Mouse (Mus musculus) urinary bladder, postnatal 36 days (tissue): ENCODE results near the gene Usp54.

ENCODE experiments used
- DNase-seq, 2 experiments: peaks; one replicate each; pipeline ENCODE4 v3.0.0; 2022; ENCODE audit warnings: low spot score in 2 of 2, mixed read lengths in 1 of 2

Gene Usp54

DNA sequence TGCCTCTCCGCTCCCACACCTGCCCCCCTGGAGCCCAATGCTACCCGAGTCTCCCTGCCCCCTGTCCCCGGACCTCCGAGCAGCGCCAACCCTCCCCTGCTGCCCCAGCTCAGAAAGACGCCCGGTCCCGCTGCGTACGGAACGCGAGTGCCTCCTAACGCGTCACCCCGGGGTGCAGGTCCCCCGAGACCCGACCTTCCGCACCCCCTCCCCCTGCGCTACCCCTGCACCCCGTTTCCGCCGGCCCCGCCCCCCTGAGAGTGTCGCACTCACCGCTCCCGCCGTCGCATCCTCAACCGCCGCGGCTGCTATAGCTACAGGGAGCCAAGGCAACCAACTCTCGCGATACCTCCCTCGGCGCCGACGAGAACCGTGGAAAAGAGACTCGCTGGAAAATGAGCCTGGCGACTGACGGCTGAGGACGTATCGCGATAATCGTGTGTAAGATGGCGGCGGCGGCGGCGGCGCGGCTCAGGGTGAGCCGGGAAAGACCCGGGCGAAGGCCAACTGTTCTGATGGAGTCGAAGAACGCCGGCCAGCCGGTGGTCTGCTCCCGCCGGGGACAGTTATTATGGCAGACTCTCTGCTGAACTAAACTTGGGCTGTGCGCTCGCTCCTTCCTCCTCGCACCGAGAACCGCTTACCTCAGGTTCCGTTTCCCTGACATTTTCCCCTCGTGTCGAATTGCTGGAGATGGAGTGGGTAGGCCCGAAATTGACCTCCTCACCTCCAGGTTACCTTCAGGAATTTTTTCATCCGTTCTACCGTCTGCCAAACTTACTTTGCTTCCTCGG lies at the start of gene Usp54:
Gene Usp54, minus strand, starts transcription at position 420 of the 794 bp plus-strand sequence.
- peak; percentile 91 to 98 for DNase-seq

DNA sequence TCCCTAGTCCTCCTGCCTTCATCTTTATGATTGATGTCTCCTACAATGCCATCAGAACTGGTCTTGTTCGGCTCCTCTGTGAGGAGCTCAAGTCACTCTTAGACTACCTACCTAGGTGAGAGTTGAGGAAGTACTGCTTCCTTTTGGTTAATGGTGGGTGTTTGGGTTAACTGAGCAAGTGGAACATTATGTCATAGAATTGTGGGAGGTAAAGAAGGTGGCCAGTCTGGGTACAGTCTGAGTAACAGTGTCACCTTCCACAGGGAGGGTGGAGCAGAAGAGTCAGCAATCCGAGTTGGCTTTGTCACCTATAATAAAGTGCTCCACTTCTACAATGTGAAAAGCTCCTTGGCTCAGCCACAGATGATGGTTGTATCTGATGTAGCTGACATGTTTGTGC lies 48.1 kb upstream of the Usp54 start:
- no peak for DNase-seq

DNA sequence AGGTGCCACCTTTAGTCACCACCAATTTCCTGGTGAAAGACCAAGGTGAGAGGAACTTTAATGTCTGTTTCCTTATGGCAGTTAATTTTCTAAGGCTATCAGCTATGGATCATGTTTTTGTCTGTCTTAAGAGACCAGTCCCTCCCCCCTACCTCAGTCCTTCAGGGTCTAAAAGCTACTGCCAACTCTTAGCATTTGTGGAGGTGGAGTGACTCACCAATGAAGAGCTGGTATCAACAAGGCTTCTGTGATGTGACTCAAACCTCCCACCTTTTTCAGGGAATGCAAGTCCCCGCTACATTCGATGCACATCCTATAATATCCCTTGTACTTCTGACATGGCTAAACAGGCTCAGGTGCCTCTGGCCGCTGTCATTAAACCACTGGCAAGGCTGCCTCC lies 45.7 kb upstream of the Usp54 start:
- no peak for DNase-seq

DNA sequence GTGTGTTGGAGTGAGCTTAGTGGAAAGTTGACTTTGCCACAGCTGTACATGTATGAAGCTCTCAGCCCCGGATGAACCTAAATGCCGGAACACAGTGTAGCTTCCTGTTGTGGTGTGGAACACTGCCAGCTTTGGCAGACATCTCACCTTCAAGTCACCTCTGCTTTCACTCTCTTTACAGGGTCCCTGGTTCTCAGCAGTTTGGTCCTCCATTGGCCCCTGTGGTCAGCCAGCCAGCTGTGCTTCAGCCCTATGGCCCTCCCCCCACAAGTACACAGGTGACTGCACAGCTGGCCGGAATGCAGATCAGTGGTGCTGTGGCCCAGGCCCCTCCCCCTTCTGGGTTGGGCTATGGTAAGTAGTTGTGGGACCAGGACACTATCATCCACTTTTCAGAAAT lies 41.6 kb upstream of the Usp54 start:
- no peak for DNase-seq

DNA sequence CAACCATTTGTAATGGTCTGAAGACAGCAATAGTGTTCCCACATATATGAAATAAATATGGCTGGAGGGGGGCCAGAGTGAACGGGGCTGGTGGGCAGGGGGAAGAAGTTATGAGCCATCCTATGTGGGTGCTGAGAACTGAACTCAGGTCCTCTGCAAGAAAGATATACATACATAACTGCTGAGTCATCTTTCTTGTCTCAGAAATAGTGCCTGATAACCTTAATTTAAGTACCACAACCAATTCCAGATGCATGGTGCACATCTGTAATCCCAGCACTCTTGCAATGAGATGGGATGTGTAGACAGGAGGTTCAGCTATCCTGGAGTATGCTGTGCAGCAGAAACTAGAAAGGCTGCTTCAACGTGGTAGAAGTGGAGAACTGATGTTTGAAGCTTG lies 40.9 kb upstream of the Usp54 start:
- no peak for DNase-seq

DNA sequence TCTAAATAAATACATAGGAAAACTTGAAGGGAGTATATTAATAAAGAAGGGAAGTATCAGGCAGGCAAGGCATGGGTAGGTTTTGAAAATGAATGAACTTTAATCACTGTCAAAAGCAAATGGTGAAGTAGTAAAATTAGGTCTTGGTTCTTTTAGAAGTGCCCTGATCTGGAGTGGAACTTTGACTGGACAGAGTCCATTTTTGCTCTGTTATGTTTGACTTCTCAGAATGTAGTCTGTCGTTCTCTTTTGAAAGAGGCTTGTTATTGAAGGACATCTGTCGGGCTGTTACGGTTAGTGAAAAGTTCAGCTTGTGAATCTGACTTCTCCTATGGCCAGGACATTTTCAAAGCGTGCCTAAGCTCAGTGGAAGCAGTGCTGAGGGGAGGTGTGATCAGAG lies 37.0 kb upstream of the Usp54 start:
- no peak for DNase-seq

DNA sequence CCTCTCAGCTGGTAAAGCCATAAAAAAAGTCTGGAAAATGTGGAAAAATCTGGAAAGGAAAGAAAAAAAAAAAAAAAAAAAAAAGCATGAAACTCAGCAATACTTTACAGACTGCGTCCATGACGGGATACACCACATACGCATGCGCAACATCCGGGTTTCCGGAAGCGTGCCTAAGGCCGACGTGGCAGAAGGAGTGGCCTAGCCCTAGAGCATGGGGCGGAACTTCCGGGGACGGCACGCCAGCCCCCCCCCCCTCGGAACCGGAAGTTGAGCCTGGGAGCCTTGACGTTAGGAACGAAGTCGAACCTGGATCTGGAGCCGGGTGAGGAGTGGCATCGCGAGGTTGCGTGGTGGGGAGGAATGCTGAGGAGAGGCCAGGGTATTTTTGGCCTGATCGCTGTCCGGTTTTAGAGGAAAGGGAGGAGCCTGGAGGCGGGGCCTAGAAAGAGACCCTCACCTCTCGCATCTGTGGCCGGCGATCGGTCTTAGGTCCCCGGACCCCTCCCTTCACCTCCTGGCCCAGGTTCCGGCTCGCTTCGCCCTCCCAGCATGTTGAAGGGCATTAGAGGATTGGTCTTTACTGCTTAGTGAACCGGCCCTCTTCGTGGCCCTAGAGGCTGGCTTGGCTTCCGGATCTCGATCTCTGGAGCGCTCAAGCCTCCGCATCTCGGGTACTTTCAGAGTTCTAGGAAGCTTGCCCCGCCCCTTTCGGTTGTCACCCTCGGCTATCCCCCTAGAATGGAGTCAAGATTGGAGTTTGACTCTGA lies 33.4 kb upstream of the Usp54 start, which contains the start of gene Sec24c:
Gene Sec24c, plus strand, starts transcription at position 245 of the 770 bp plus-strand sequence.
- DNase-seq = peak; percentile 97 to 98

DNA sequence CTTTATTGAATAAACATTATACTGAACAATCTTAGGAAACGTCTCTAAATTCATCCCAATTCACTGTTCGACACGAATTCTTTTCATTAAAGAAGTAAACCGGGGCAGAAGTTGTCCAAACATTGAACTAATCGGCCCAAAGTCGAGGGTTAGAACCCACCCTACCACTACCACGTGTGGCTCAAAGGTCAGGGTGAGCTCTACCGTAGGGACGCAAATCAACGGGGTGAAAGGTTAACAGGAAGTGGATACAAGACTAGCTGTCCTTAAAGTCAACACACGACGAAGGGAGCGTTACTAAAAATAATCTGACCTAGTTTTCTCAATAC lies 32.8 kb upstream of the Usp54 start:
- DNase-seq = peak in 1 of 2 experiments; percentile 39

DNA sequence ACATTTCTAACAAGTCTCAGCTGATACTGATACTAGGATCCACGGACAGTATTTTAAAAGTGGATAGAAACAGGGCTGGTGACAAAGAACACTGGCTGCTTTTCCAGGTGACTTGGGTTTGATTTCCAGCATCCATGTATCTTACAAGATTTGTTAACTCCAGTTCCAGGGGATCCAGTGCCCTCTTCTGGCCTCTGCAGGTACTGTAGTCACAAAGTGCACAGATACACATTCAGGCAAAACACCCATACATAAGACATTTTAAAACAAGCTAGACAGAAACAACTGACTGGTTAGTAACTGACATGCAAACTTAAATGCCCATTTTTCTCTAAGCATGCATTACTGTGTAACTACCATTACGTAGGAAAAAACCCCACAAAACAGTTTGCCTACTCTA lies 32.1 kb upstream of the Usp54 start:
- no peak for DNase-seq

DNA sequence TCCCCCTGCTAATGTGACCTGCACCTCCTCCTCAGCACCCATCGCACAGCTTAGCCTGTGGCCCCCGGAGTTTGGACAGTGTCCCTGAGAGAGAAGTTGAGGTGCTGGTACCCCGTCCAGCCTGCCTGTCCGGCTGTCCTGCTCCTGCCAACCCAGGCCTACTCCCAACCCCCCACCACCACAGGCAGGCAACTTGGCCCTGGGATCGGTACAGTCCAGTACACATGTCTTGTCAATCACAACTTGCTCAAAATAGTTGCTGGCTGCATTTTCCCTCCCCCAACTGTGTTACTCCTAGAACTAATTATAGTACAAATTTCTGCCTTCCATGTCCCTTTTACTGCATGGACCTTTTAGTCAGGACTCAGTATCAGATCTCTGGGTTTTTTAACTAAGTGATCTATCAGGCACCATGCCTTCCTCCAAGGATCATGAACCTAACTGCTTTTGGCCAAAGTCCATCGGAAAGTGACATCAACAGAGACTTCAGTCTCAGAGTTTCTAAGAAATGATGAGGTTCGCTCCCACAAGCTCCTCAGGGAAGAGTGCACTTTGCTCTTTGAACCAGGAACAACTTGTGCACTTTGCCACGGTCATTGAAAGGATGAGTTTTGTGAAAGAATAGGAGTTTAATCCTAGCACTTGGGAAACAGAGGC lies 27.4 kb upstream of the Usp54 start, which contains the start of gene Synpo2l:
Gene Synpo2l, minus strand, starts transcription at position 201 of the 657 bp plus-strand sequence.
- no peak for DNase-seq

DNA sequence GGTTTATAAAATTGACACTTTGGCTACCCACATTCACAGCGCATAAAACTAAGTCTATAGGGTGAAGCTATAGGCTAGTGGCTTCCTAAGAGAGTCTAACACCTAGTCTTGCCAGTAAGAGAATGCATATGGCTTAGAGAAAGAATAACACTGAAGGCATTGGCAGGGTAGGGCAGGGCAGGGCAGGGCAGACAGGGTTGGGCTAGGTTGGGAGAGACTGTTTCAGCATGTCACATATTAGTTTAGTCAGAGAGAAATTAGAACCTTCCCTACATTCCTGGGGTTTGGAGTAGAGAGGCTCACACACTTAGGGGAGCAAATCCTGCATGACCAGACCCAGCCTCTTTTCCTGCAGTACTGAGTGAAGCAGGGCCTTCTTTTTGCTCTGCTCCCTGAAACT lies 26.6 kb upstream of the Usp54 start:
- no peak for DNase-seq

DNA sequence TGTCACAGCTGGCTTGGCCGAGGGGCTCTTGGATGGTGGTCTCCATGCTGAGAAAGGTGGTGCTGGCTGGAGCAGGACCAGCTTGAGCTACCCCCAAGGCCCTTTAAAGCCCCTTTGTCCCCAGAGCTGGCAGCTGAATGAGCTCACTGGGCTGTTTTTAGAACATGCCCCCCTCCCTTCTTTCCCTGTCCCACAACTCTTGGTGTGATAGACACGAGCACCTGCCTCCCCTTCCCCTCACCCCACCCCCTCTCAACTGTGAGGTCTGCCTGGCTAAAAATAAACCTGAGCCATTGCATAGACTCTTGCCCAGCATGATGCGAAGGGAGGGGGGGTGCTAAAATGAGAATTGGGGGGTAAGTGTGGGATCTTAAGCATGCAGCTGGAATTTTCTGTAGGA lies 23.6 kb upstream of the Usp54 start:
- DNase-seq = no peak

DNA sequence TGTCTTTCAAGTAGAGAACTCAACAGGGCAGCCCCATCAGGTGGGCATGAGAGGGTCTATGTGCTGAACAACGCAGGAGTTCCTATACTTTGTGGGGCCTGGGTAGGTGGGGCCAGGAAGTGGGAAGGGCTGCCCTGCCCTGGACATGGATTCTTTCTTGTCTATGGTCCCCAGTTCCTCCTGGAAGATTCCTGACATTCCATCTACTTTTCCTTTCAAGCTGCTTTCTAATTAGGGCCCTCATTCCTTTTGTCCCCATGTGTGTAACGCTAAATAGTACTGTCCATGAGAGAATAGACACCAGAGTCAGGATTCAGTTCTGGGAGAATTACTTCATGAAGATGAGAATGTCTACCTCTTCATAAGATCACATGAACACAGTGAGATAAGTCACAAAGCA lies 22.7 kb upstream of the Usp54 start:
- no peak for DNase-seq

DNA sequence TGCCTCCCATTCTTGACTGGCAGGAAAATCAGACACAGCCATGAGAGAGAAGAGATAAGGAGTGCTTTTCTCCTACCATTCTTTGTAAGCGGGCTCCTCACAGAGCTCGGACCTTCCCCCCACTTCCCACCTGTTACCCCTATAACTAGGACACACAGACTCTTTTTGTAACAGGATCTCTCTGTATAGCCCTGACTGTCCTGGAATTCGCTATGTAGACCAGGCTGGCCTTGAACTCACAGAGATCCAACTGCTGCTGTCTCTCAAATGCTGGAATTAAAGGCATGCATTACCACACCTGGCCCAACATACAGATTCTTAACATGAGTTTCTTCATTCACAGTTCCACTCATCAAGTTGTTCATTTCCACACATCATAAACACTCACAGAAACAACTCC lies 21.9 kb upstream of the Usp54 start:
- no peak for DNase-seq

DNA sequence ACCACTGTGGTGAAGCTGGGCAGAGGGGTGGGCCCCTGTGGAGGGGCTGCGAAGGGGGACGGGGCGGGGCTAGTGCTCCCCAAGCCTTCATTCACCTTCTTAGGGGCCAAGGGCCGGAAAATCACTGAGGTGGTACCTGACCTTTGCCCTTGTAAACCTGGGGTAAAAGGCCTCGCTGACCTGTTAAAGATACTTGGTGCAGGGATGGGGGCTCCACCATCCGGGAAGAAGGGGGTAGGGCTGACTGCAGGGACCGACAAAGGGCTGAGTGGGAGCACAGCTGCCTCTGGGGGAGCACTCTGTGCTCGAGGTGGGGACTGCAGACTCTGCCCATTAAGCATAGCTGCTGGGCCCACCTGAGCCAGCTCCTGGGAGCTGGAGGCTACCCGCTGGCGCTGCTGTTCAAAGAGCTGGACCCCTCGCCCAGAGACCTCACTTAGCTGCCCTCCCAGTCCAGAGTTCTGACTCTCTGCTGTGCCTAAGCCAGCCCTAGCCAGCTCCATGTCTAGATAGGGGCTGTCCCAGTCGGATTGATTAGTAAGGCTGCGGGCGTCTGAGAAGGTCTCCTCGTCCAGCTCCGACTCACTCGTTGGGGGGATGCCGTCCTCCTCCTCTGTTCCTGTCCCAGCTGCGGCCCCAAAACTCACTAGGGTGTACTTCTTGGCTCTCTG lies 20.9 kb upstream of the Usp54 start:
- DNase-seq = no peak

DNA sequence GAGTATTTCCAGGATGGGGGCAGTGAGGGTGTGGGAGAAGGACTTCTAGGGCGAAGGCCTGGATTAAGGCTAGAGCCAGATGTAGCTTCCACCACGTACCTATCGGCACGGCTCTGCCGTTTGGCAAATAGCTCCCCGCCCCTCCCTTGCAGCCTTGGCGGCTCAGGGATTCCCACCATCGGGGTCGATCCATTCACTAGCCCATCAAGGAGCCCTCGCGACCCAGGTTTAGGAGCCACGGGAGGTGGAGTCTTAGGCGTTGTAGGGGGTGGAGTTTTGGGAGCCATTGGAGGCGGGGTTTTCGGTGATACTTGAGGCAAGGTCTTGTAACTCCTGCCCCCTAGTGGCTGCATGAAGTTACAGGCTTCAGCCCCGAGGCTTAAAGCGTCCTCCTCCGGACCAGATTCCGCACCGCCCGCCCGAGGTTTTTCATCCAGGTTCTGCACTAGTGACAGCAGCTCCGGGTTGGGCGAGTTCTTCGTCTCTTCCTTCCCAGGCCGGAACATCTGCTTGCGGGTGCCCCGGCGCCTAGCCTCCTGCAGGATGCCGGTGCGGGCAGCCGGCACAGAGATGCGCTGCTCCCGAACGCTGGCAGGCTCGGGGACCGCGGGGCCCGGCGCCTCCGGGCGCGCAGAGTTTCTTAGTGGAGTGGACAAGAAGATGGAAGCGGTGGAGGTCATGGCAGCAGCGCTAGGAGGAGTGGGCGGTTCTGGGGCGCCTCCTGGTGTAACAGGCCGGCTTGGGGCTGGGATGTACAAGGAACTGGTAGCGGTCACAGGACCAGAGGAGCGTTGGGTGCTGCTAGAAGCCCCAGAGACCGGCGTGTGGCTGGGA lies 20.2 kb upstream of the Usp54 start:
- DNase-seq = peak; percentile 89 to 92

DNA sequence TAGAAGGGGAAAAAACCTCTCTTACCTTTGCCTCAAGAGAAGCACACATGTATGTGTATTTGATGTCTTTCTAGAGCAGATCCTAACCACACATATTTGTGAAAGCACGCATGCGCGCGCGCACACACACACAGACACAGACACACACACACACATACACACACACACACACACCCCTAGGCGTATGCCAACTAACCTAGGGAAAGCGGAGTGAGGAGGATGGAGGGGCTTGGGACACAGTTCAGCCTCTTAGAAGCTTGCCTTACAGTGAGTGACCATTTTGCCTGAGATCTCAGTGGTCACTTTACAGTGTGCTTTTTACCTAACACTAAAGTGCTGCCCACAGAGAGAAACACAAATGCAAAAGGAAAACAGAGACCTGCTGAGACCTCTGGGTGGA lies 18.8 kb upstream of the Usp54 start:
- DNase-seq = no peak

DNA sequence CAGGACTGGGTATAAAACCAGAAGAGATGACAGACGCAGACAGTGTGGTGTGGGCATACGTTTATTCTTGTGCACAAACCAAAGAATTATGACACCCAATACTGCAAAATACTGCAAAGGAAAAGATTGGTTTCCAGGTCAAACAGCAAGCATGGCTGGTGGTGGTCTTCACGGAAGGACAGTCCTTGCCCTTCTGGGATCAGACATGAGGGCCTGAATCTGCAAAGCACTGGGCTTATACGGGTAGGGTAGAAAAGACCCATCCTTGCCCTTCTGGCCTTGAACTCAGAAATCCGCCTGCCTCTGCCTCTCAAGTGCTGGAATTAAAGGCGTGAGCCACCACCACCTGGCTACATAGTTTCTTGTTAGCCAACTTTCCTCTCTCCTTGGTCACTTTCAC lies 18.0 kb upstream of the Usp54 start:
- DNase-seq = no peak

DNA sequence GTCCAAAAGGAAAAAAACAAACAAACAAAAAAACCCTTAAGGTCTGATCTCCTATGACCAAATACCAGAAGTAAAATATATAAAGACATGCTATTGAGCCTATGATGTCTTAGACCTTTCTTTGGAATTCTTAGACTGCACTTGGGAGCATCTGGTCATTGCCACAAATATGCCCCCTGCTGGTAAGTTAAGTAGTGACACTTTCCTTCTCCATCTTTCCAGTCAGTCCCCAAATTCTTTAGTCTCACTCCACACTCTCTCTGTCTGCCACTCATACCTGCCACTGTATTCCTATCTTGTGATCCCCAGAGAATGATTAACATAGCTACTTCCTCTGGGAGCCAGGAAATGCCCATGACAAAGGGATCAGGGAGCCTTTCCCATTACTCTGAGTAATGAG lies 17.5 kb upstream of the Usp54 start:
- DNase-seq = no peak

DNA sequence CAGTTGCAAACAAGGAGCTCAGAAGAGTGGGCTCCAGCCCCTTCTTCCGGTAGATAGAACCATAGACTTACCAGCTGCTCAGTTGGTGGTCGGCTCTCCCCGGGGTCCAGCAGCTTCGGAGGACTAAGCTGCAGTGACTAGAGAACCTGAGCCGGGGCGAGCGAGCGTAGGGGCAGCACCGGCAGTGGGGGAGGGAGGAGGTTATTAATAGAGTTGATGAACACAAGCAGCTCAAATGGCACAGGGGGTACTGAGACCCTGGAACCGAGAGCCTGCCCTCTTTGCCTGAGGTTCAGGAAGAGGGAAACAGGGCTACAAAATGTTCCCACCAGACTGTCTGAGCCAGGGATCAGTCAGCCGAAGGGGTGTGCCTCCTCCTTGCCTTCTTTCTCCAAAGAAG lies 15.5 kb upstream of the Usp54 start, which contains the start of gene Myoz1:
Gene Myoz1, minus strand, starts transcription at position 180 of the 400 bp plus-strand sequence.
- no peak for DNase-seq

DNA sequence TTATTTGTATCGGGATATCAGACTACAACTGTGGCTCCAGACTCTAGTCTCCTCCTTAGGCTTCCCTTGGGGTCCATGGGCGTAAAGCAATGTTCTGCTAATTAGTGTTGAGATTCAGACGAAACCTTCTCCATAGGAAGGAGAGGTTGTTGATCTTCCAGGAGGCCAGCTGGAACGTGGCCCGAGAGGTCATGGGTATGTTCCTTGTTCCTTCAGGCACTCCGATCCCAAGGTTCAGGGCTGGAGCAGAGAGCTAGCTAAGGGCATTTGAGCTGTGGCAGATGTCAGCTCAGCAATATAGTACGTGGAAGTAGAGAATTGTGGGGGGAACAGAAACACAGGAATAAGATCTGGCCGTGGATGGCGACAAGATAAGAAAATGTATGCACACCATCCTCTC lies 14.9 kb upstream of the Usp54 start:
- no peak for DNase-seq
